Mouse (Mus musculus) liver, adult 2 months (tissue): ENCODE measurements around the gene Srp54a.

Source experiments
- CTCF ChIP-seq: fragments of 200-500 bp; IDR thresholded peaks from 2 replicates; pipeline ENCODE4 v1.5.1; 2011; ENCODE audit warnings: low read depth, low read length, control low read depth
- POLR2A ChIP-seq: fragments of 200-500 bp; IDR thresholded peaks from 2 replicates; pipeline ENCODE4 v1.6.1; 2011; ENCODE audit warnings: low read length, control low read depth; ENCODE audit not compliant: insufficient read depth; ENCODE audit errors: extremely low read depth

- TF ChIP-seq POLR2A (no peak), CTCF (no peak)
These were observed 28.6 kb upstream of the Srp54a start for GRCm38 (mm10) chr12:55051210-55052173.
